Mouse (Mus musculus) hematopoietic stem cell, adult 5-6 weeks (primary cell): Measurements from ENCODE around the gene 1700066M21Rik. TPM values are rescaled to one million over a fixed set of nuclear protein-coding genes. Genes with fewer than 3 reads are reported as not detected.

Experiments
- ATAC-seq, 2 experiments: fragments of 125-278 bp in 1 of 2; replicated peaks in 1 of 2; 2 replicates each; pipeline ENCODE4 v1.8.0; 2016 to 2017; ENCODE audit warnings: inconsistent platforms in 2 of 2, mild to moderate bottlenecking in 2 of 2, moderate number of reproducible peaks in 2 of 2, low read depth in 1 of 2, moderate TSS enrichment in 1 of 2; ENCODE audit not compliant: low FRiP score in 2 of 2, poor library complexity in 2 of 2, severe bottlenecking in 2 of 2, insufficient read depth in 1 of 2, low TSS enrichment in 1 of 2
- total RNA-seq: library from RNA; stranded (forward); fragments of 172-1452, 232-1000 nt; gene quantifications from 2 replicates; pipeline ENCODE4 v1.2.3, GENCODE M21; 2017

The 1700066M21Rik gene
- 11.9 and 13.4 TPM in 2 replicates for total RNA-seq

GRCm38 (mm10) chr1:57377376-57378341 is at the start of gene 1700066M21Rik:
TSS of gene 1700066M21Rik (plus strand) at chr1:57377620.
- peak; percentile 96 to 99 for ATAC-seq

GRCm38 (mm10) chr1:57329285-57330093 is 47.9 kb upstream of the 1700066M21Rik start:
- ATAC-seq, result no peak

GRCm38 (mm10) chr1:57330228-57330627 is 47.2 kb upstream of the 1700066M21Rik start:
- ATAC-seq, result no peak

GRCm38 (mm10) chr1:57332040-57332439 is 45.4 kb upstream of the 1700066M21Rik start:
- no peak for ATAC-seq

GRCm38 (mm10) chr1:57333550-57334213 is 43.7 kb upstream of the 1700066M21Rik start:
- ATAC-seq, result no peak

- no peak for ATAC-seq
These were observed 42.2 kb upstream of the 1700066M21Rik start for GRCm38 (mm10) chr1:57335200-57335599.

- ATAC-seq, result no peak
These were observed 38.1 kb upstream of the 1700066M21Rik start for GRCm38 (mm10) chr1:57339156-57339796.

- no peak for ATAC-seq
These were observed 36.2 kb upstream of the 1700066M21Rik start for GRCm38 (mm10) chr1:57341197-57341596.

GRCm38 (mm10) chr1:57347487-57347886 is 29.9 kb upstream of the 1700066M21Rik start:
- no peak for ATAC-seq

- ATAC-seq, result no peak
These were observed 25.5 kb upstream of the 1700066M21Rik start for GRCm38 (mm10) chr1:57351941-57352340.

GRCm38 (mm10) chr1:57358546-57358945 is 18.9 kb upstream of the 1700066M21Rik start:
- no peak for ATAC-seq

GRCm38 (mm10) chr1:57367446-57367845 is 10.0 kb upstream of the 1700066M21Rik start:
- ATAC-seq, result no peak

GRCm38 (mm10) chr1:57369111-57369510 is 8.3 kb upstream of the 1700066M21Rik start:
- no peak for ATAC-seq

- ATAC-seq, result no peak
These were observed 7.0 kb upstream of the 1700066M21Rik start for GRCm38 (mm10) chr1:57370451-57370850.

GRCm38 (mm10) chr1:57375276-57375675 is 2.1 kb upstream of the 1700066M21Rik start:
- ATAC-seq, result no peak

- no peak for ATAC-seq
These were observed 614 bp upstream of the 1700066M21Rik start for GRCm38 (mm10) chr1:57376806-57377205.

GRCm38 (mm10) chr1:57386519-57386918 is 9.1 kb downstream of the 1700066M21Rik start:
- no peak for ATAC-seq
